Mouse (Mus musculus) heart, adult 2 months (tissue): ENCODE measurements around the gene Ghdc. TPM values are rescaled to one million over a fixed set of nuclear protein-coding genes. Genes with fewer than 3 reads are reported as not detected.

Experiments
- DNase-seq, 2 experiments: peaks; one replicate each; pipeline ENCODE4 v3.0.0; 2021
- H3K27ac ChIP-seq: fragments of 200-600 bp; 2 replicates; pipeline ENCODE4 v1.8.1; 2022
- H3K27me3 ChIP-seq: fragments of 200-500 bp; 2 replicates; pipeline ENCODE4 v1.6.1; 2012; ENCODE audit warnings: mild to moderate bottlenecking, low read length, inconsistent platforms, mixed read lengths; ENCODE audit not compliant: control insufficient read depth, insufficient read depth
- H3K36me3 ChIP-seq: fragments of 200-500 bp; 2 replicates; pipeline ENCODE4 v1.6.1; 2012; ENCODE audit warnings: low read length, inconsistent platforms; ENCODE audit not compliant: control insufficient read depth, insufficient read depth
- H3K4me1 ChIP-seq: fragments of 200-500 bp; 2 replicates; pipeline ENCODE4 v1.6.1; 2011; ENCODE audit warnings: low read length; ENCODE audit not compliant: control insufficient read depth, insufficient read depth
- H3K4me3 ChIP-seq: fragments of 200-600 bp; 2 replicates; pipeline ENCODE4 v1.8.1; 2022
- H3K79me2 ChIP-seq: fragments of 200-500 bp; replicated peaks from 2 replicates; pipeline ENCODE4 v1.6.1; 2012; ENCODE audit warnings: mild to moderate bottlenecking, inconsistent platforms, low read length, moderate library complexity, mixed read lengths; ENCODE audit not compliant: control insufficient read depth, insufficient read depth
- H3K9ac ChIP-seq: fragments of 200-500 bp; 2 replicates; pipeline ENCODE4 v1.6.1; 2012; ENCODE audit warnings: low read depth, mild to moderate bottlenecking, control low read depth, inconsistent platforms, low read length, mixed read lengths
- CTCF ChIP-seq: fragments of 200-600 bp; IDR thresholded peaks from 2 replicates; pipeline ENCODE4 v1.8.1; 2022; ENCODE audit warnings: antibody characterized with exemption, mild to moderate bottlenecking, moderate library complexity
- EP300 ChIP-seq: fragments of 200-500 bp; IDR thresholded peaks from 2 replicates; pipeline ENCODE4 v1.6.1; 2011; ENCODE audit warnings: low read depth, low read length, control low read depth; ENCODE audit not compliant: insufficient read depth
- POLR2A ChIP-seq: fragments of 200-500 bp; IDR thresholded peaks from 2 replicates; pipeline ENCODE4 v1.6.1; 2011; ENCODE audit warnings: mild to moderate bottlenecking, low read depth, low read length, control low read depth; ENCODE audit not compliant: insufficient read depth
- WGBS: fragments of 180-500 bp; shearing (Covaris S2); methylation state at CpG from one replicate; pipeline ENCODE4 v1.1.7; 2018; 5-methylcytosine and 5-hydroxymethylcytosine counted together
- intact Hi-C: fragments of 180-260 bp; cut with DNase I; formaldehyde crosslinking; loops from one replicate; pipeline ENCODE4 v1.15.1; 2025
- polyA plus RNA-seq: library from polyadenylated mRNA; depleted of rRNA; stranded (reverse); fragments of >200 nt; gene quantifications from 2 replicates; pipeline ENCODE4 v1.2.3, GENCODE M21; 2012
- total RNA-seq, 2 experiments: library from RNA; stranded (reverse); gene quantifications; 2 replicates each; pipeline ENCODE4 v1.2.3; 2021

Ghdc gene
- total and polyA plus RNA-seq, 3 experiments = 10.1 to 11.6 (median 11.2) TPM

DNA sequence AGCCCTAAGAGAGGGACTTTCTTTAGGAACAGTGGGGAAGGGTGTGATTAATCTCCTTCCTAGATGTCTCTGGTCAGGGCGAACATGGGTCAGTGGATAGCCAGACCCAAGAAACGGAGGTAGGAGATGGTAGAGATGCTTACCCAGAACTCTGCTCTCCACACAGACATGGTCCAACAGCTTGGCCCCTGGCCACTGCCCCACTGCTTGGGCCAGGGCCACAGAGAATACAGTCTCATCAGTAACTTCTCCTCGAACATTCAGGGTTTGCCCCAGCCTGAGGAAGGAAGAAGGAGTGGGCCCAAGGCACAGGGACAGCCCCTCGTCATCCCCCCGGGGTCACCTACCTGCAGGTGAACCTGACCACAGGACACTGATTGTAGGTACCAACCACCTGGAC lies 2.9 kb downstream of the Ghdc start:
- H3K79me2 ChIP-seq = no peaks in the 10 kb centered on the region
- H3K27ac ChIP-seq = no peak overlapping the region
- H3K4me1 ChIP-seq = peaks cover 3% of the 10 kb centered on the region
- DNase-seq = no peak
- H3K9ac ChIP-seq = no peak overlapping the region
- TF ChIP-seq EP300 = no peak
- WGBS = 89% methylated on average over 5 of the region's 5 CpGs
- no peak overlapping the region for H3K4me3 ChIP-seq
- H3K36me3 ChIP-seq = no peaks in the 10 kb centered on the region
- intact Hi-C loops = no loop called here
- H3K27me3 ChIP-seq = no peaks in the 10 kb centered on the region

DNA sequence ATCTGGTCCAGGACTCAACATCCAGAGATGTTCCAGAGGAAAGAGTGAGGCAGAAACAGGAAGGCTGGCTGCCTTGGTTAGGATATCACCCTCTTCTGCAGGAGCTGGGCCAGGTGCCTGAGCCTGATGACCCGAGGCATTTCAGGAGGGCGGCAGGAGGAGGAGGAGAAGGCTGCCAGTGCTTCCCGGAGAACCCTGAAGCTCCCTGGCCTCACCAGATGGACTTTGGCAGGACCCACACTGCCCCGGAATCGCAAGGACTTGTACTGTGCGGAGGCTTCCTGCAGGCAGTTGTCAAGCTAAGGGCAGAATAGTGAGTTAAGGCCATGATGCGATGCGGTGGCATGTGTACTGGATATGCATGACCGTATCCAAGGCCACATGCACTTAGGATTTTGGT lies 4.0 kb downstream of the Ghdc start:
- Histone ChIP-seq H3K27ac (no peak overlapping the region), H3K4me3 (no peak overlapping the region), H3K79me2 (no peaks in the 10 kb centered on the region), H3K9ac (no peak overlapping the region), H3K4me1 (peaks cover 3% of the 10 kb centered on the region), H3K27me3 (no peaks in the 10 kb centered on the region), H3K36me3 (no peaks in the 10 kb centered on the region)
- intact Hi-C loops = no loop called here
- no peak for TF ChIP-seq CTCF
- TF ChIP-seq EP300 = no peak
- no peak for TF ChIP-seq POLR2A
- DNase-seq = no peak
- WGBS = 80% methylated on average over 9 of the region's 9 CpGs

DNA sequence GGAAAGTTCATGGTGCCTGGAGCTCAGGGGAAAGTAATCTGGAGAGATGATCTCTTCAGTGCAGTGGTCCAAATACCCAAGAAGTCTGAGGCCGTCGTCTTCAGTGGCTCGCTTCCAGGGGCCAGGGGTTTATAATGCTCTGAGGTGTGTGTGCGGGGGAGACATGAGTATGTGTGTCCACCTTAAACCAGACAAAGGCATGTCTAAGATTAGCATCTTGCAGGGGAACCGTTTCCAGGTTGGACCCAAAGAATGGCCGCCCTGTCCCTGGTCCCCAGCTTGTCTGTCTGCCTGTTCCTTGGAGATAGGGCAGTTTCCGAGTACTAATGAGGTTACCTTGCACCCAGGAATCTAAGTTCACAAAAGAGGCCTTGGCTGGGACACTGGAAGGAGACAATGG lies 7.9 kb downstream of the Ghdc start, which contains the start of gene Hcrt:
Hcrt (minus strand) TSS at position 101 of the 400 bp plus-strand sequence.
- TF ChIP-seq EP300 = no peak
- TF ChIP-seq POLR2A = no peak
- no peak for TF ChIP-seq CTCF
- DNase-seq = no peak
- peaks cover 1% of the 10 kb centered on the region; the same call in 1 of the 2 replicates for H3K4me1 ChIP-seq
- H3K27me3 ChIP-seq = peaks cover 10% of the 10 kb centered on the region
- intact Hi-C loops = loop anchor here (5.0 kb wide), 2 partner anchors 141 to 191 kb away; partner anchors contain the start of genes Cnp and Dnajc7
- no peak within 1 kb of the TSS for H3K27ac ChIP-seq
- no peaks in the 10 kb centered on the region for H3K79me2 ChIP-seq
- 85% methylated on average over 7 of the region's 7 CpGs for WGBS
- peak within 1 kb of the TSS; percentile 69 for H3K9ac ChIP-seq
- peak within 1 kb of the TSS; percentile 61 for H3K4me3 ChIP-seq
- H3K36me3 ChIP-seq = no peaks in the 10 kb centered on the region

DNA sequence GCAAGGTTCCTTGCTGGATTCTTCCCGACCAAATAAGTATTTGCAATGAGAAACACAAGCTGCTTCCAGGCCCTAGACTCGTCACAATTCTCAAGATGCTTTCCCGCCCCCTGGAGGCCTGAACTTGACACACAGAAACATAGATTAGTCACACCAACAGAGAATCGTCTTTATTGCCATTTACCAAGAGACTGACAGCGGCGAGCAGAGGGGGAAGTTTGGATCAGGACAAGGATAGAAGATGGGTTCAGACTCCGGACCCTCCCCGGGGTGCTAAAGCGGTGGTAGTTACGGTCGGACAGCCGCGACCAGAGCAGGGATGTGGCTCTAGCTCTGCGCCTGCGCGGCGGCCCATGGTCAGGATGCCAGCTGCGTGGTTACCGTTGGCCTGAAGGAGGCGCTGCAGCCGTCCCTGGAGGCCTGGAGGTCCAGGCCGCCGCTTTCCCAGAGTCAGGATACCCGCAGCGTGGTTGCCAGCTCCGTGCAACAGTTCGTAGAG lies 9.2 kb downstream of the Ghdc start:
- DNase-seq = peak; percentile 88 to 92
- H3K79me2 ChIP-seq = no peaks in the 10 kb centered on the region
- TF ChIP-seq POLR2A = no peak
- TF ChIP-seq CTCF = peak; percentile 82
- no peak overlapping the region for H3K27ac ChIP-seq
- peak overlapping the region; percentile 69 for H3K9ac ChIP-seq
- peak overlapping the region; percentile 61 for H3K4me3 ChIP-seq
- WGBS = under 1% methylated on average over 27 of the region's 27 CpGs
- peaks cover 1% of the 10 kb centered on the region; the same call in 1 of the 2 replicates for H3K4me1 ChIP-seq
- intact Hi-C loops = loop anchor here (1.0 to 5.0 kb wide), 4 partner anchors 17 to 189 kb away; partner anchors contain the start of genes Cnp and Dnajc7
- peaks cover 10% of the 10 kb centered on the region for H3K27me3 ChIP-seq
- H3K36me3 ChIP-seq = no peaks in the 10 kb centered on the region

DNA sequence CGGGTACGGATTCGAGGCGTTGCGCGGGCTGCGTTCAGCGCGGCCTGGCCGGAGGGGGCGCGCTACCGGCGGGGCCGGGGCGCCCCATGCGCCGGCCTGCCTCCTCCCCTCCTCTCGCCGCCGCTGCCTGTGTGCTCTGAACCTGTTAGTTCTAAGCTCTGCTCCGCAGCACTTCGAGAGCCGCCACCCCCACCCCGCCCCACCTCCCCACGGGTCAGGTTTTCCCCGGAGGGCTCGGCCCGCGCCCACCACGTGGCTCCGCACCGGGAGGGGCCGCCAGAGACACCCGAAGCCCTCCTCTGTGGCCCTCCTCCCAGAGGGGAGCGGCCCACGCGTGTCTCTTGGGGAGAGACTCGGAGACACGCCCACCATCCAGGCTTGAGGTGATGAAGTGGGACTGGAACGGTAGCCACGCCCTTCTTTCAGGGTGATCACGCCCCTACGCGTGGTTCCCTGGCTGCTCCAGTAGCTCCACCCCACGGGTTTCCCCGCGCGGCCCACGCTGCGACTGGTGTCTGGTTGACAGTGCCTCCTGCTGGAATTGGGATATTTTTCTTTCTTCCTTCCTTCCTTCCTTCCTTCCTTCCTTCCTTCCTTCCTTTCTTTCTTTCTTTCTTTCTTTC lies 11.0 kb downstream of the Ghdc start, which contains the start of gene Kcnh4:
Kcnh4 (minus strand) TSS at position 332 of the 623 bp plus-strand sequence.
- peak; percentile 37 to 64 for DNase-seq
- Histone ChIP-seq H3K79me2 (no peaks in the 10 kb centered on the region), H3K36me3 (no peaks in the 10 kb centered on the region), H3K4me1 (peaks cover 1% of the 10 kb centered on the region; the same call in 1 of the 2 replicates), H3K27me3 (peaks cover 10% of the 10 kb centered on the region), H3K9ac (no peak within 1 kb of the TSS), H3K27ac (no peak within 1 kb of the TSS), H3K4me3 (no peak within 1 kb of the TSS)
- 2% methylated on average over 48 of the region's 51 CpGs for WGBS
- intact Hi-C loops = loop anchor here (2.0 to 5.0 kb wide), 3 partner anchors 15 to 187 kb away; partner anchors contain the start of genes Cnp and Dnajc7
- TF ChIP-seq EP300 (no peak), POLR2A (no peak), CTCF (no peak)

DNA sequence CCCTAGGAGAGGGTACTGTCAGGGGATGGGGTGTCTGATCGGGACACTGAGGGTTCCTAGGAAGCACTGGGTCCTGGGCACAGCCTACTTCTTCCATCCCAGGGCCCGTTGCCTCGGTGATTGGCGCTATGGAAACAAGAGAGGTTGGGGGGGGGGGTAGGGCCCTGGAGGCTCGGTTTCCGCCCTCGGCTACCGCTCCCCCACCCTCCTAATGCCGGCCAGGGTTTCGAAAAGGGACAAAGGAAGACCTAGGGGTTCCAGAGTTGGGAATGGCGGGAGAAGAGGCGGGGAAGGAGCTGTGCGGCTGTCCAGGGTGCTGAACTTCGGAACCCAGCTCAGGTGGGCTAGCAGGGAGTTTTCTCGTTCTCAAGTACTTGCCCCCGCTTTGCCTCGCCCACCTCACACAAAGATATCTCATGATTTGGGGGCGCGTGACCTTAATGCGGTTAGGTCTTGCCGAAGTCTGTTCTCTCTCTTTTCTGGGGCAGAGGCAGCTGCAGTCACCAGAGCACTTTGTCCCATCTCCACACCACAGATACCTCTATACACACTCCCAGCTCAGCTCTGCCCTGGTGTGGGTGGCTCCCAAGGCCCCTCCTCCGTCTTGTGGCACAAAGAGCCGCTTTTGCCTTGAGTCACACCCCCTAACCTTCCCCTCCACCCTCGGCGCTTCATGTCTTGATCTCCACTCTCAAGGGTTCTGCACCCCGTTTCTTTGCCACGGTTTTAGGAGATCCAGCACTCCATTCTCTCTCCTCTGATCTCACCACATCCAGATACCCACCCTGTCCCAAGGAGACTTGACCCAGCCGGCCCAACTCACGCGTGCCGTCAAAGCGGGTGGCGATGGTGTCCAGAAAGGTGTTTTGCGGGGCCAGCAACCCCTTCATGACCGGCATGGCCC lies 11.8 kb downstream of the Ghdc start:
- no peak overlapping the region for H3K9ac ChIP-seq
- peaks cover 10% of the 10 kb centered on the region for H3K27me3 ChIP-seq
- 4% methylated on average over 35 of the region's 35 CpGs for WGBS
- intact Hi-C loops = no loop called here
- peak in 1 of 2 experiments; percentile 64 for DNase-seq
- H3K79me2 ChIP-seq = no peaks in the 10 kb centered on the region
- H3K36me3 ChIP-seq = no peaks in the 10 kb centered on the region
- no peak overlapping the region for H3K27ac ChIP-seq
- H3K4me1 ChIP-seq = peaks cover 1% of the 10 kb centered on the region; the same call in 1 of the 2 replicates
- no peak overlapping the region for H3K4me3 ChIP-seq
- TF ChIP-seq CTCF (no peak), POLR2A (no peak), EP300 (no peak)
